Mouse (Mus musculus) kidney, embryonic 16.5 days (tissue): ENCODE results near the gene Ccnl2. TPM values are rescaled to one million over a fixed set of nuclear protein-coding genes. Genes with fewer than 3 reads are reported as not detected.

Experiments
- ATAC-seq: fragments of 200-750 bp; cut with Nextera tagmentation; 2 replicates; pipeline ENCODE4 v1.8.0; 2017; ENCODE audit warnings: moderate TSS enrichment; ENCODE audit not compliant: low FRiP score, low TSS enrichment
- H3K27ac ChIP-seq: fragments of 300-500 bp; sonication (generic); 2 replicates; pipeline ENCODE4 v1.5.1; 2014; ENCODE audit warnings: low read length
- H3K27me3 ChIP-seq: fragments of 300-500 bp; sonication (generic); 2 replicates; pipeline ENCODE4 v1.6.1; 2014; ENCODE audit warnings: low read length, control low read depth, mixed read lengths; ENCODE audit not compliant: insufficient read depth
- H3K36me3 ChIP-seq: fragments of 300-500 bp; sonication (generic); 2 replicates; pipeline ENCODE4 v1.6.1; 2014; ENCODE audit warnings: low read length, control low read depth, mixed read lengths; ENCODE audit not compliant: insufficient read depth
- H3K4me1 ChIP-seq: fragments of 300-500 bp; sonication (generic); 2 replicates; pipeline ENCODE4 v1.6.1; 2014; ENCODE audit warnings: low read length, control low read depth, mixed read lengths; ENCODE audit not compliant: insufficient read depth
- H3K4me2 ChIP-seq: fragments of 300-500 bp; sonication (generic); replicated peaks from 2 replicates; pipeline ENCODE4 v1.6.1; 2014; ENCODE audit warnings: low read depth, low read length
- H3K4me3 ChIP-seq: fragments of 300-500 bp; sonication (generic); 2 replicates; pipeline ENCODE4 v1.5.1; 2014; ENCODE audit warnings: mild to moderate bottlenecking, low read length
- H3K9ac ChIP-seq: fragments of 300-500 bp; sonication (generic); replicated peaks from 2 replicates; pipeline ENCODE4 v1.6.1; 2014; ENCODE audit warnings: low read length
- H3K9me3 ChIP-seq: fragments of 300-500 bp; sonication (generic); 2 replicates; pipeline ENCODE4 v1.6.1; 2016; ENCODE audit warnings: low read length, control low read depth
- WGBS: fragments of 180-500 bp; shearing (Covaris S2); extraction: QIAGEN DNeasy Blood & Tissue Kit; methylation state at CpG from one replicate; pipeline ENCODE4 v1.1.7; 2014; 5-methylcytosine and 5-hydroxymethylcytosine counted together
- polyA plus RNA-seq: library from polyadenylated mRNA; unstranded; fragments of >200 nt; fragmentation: Nextera tagmentation; extraction: Ambion mirVana; gene quantifications from 2 replicates; pipeline ENCODE4 v1.2.1, GENCODE M21; 2015

The Ccnl2 gene
- polyA plus RNA-seq, 1 experiment from 2014 or later = 168 TPM

- H3K9me3 ChIP-seq = no peaks in the 10 kb centered on the region; the same call in 1 of the 2 replicates
- peak; percentile 20 for ATAC-seq
These were observed 19.5 kb downstream of the Ccnl2 start for GRCm38 (mm10) chr4:155831831-155832230.

GRCm38 (mm10) chr4:155832321-155832720, 20.0 kb downstream of the Ccnl2 start:
- no peaks in the 10 kb centered on the region for H3K27me3 ChIP-seq
- WGBS = 50% methylated on average over 10 of the region's 10 CpGs
- H3K4me3 ChIP-seq = peak overlapping the region; percentile 93
- peaks cover 22% of the 10 kb centered on the region for H3K4me1 ChIP-seq
- H3K27ac ChIP-seq = peak overlapping the region; percentile 94; the same call in 1 of the 2 replicates
- H3K36me3 ChIP-seq = 0 out of 2 replicates have a peak, but pooled peaks cover 7% of the 10 kb centered on the region
- no peak for ATAC-seq
- no peaks in the 10 kb centered on the region; the same call in 1 of the 2 replicates for H3K9me3 ChIP-seq
- peak overlapping the region; percentile 96 for H3K4me2 ChIP-seq
- H3K9ac ChIP-seq = peak overlapping the region; percentile 90

More at GRCm38 (mm10) chr4:155831831-155832230, 19.5 kb downstream of the Ccnl2 start:
- peaks cover 22% of the 10 kb centered on the region for H3K4me1 ChIP-seq
- H3K4me2 ChIP-seq = peak overlapping the region; percentile 96
- peak overlapping the region; percentile 93 for H3K4me3 ChIP-seq
- H3K9ac ChIP-seq = peak overlapping the region; percentile 90
- peak overlapping the region; percentile 94 for H3K27ac ChIP-seq
- H3K27me3 ChIP-seq = no peaks in the 10 kb centered on the region
- 0 out of 2 replicates have a peak, but pooled peaks cover 11% of the 10 kb centered on the region for H3K36me3 ChIP-seq
- 1% methylated on average over 25 of the region's 25 CpGs for WGBS

- no peaks in the 10 kb centered on the region for H3K27me3 ChIP-seq
- no peak for ATAC-seq
- 0 out of 2 replicates have a peak, but pooled peaks cover 3% of the 10 kb centered on the region for H3K36me3 ChIP-seq
- H3K27ac ChIP-seq = no peak overlapping the region
- WGBS = 87% methylated on average over 4 of the region's 4 CpGs
- H3K4me1 ChIP-seq = peaks cover 22% of the 10 kb centered on the region
- H3K9ac ChIP-seq = no peak overlapping the region
- H3K4me2 ChIP-seq = no peak overlapping the region
- H3K4me3 ChIP-seq = no peak overlapping the region
- no peaks in the 10 kb centered on the region; the same call in 1 of the 2 replicates for H3K9me3 ChIP-seq
These were observed 20.9 kb downstream of the Ccnl2 start for GRCm38 (mm10) chr4:155833234-155833633.

GRCm38 (mm10) chr4:155833836-155834235, 21.5 kb downstream of the Ccnl2 start:
- Histone ChIP-seq H3K27ac (peak overlapping the region; percentile 63; the same call in 1 of the 2 replicates), H3K27me3 (no peaks in the 10 kb centered on the region), H3K4me1 (peaks cover 24% of the 10 kb centered on the region), H3K36me3 (0 out of 2 replicates have a peak, but pooled peaks cover 3% of the 10 kb centered on the region), H3K9ac (0 out of 2 replicates have a peak overlapping the region, but pooled peaks have one; percentile 9), H3K4me2 (0 out of 2 replicates have a peak overlapping the region, but pooled peaks have one; percentile 13), H3K4me3 (0 out of 2 replicates have a peak overlapping the region, but pooled peaks have one; percentile 2), H3K9me3 (no peaks in the 10 kb centered on the region; the same call in 1 of the 2 replicates)
- ATAC-seq = peak; percentile 40; the same call in 1 of the 2 replicates
- 26% methylated on average over 2 of the region's 2 CpGs for WGBS

GRCm38 (mm10) chr4:155837404-155838010, 25.2 kb downstream of the Ccnl2 start:
- no peak for ATAC-seq
- 70% methylated on average over 11 of the region's 11 CpGs for WGBS
- Histone ChIP-seq H3K9me3 (no peaks in the 10 kb centered on the region; the same call in 1 of the 2 replicates), H3K4me2 (no peak overlapping the region), H3K4me3 (no peak overlapping the region), H3K27ac (no peak overlapping the region; the same call in 1 of the 2 replicates), H3K4me1 (peaks cover 47% of the 10 kb centered on the region), H3K36me3 (peaks cover 4% of the 10 kb centered on the region; the same call in 1 of the 2 replicates), H3K27me3 (no peaks in the 10 kb centered on the region), H3K9ac (no peak overlapping the region)

DNA sequence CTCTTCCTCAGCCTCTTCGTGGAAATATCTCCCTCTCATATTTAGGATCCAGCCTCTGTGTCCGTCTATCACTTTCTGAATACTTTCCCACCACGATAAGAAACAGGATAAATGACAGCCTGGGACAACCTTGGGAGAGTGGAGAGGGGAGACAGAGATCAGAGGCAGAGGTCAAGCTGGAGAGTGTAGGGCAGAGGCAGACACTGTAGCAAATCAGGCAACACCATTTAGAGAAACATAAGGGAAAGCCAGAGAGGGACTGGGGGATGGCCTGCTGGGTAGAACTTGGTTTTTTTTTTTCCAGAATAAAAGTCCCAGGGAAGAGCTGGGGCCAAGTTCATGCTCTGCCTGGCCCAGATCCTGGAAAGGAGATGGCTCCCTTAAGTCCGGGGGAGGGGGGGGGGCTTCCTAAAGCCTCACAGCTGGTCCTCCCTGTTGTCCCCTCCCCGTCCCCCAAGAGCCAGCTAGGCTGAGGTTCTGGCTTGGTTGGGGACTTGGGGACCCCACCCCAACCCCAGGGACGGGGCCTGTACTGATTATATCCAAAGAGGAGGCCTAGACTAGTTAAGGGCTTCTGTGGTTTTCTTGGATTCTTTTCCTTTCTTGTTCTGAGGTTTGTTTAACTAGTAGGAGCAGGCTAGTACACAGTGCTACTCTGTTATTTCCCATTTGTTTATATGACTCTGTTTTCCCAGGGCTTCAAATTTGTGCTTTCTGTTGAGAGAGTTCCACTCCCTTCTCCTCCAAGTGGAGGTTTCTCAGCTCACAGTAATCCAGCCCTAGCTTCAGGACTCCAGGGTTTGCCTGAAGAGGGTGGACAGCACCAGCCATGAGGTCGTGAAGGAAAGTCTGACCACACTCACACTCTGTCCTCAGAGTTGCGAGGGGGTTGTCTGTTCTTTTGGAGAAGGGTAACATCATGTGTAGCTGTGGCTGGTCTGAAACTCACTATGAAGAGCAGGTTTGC, 26.2 kb downstream of the Ccnl2 start:
- H3K9ac ChIP-seq = no peak overlapping the region
- WGBS = 52% methylated on average over 8 of the region's 8 CpGs
- no peak overlapping the region for H3K4me3 ChIP-seq
- peaks cover 11% of the 10 kb centered on the region for H3K36me3 ChIP-seq
- H3K4me2 ChIP-seq = peak overlapping the region; percentile 82; the same call in 1 of the 2 replicates
- H3K4me1 ChIP-seq = peaks cover 39% of the 10 kb centered on the region
- peak overlapping the region; percentile 92 for H3K27ac ChIP-seq
- no peaks in the 10 kb centered on the region for H3K27me3 ChIP-seq
- ATAC-seq = no peak
- H3K9me3 ChIP-seq = no peaks in the 10 kb centered on the region; the same call in 1 of the 2 replicates

- H3K4me3 ChIP-seq = peak within 1 kb of the TSS; percentile 59
- H3K27me3 ChIP-seq = no peaks in the 10 kb centered on the region
- peak; percentile 95 for ATAC-seq
- 1% methylated on average over 16 of the region's 16 CpGs for WGBS
- peak within 1 kb of the TSS; percentile 75 for H3K9ac ChIP-seq
- no peaks in the 10 kb centered on the region; the same call in 1 of the 2 replicates for H3K9me3 ChIP-seq
- peaks cover 13% of the 10 kb centered on the region for H3K36me3 ChIP-seq
- H3K4me1 ChIP-seq = peaks cover 30% of the 10 kb centered on the region
- peak within 1 kb of the TSS; percentile 92 for H3K27ac ChIP-seq
- peak within 1 kb of the TSS; percentile 82 for H3K4me2 ChIP-seq
These were observed 27.2 kb downstream of the Ccnl2 start, which contains the start of gene Mxra8 for GRCm38 (mm10) chr4:155839483-155839910. Gene Mxra8, plus strand, starts transcription at chr4:155839680.

- peak; percentile 2; the same call in 1 of the 2 replicates for ATAC-seq
- peak overlapping the region; percentile 92 for H3K27ac ChIP-seq
- H3K36me3 ChIP-seq = peaks cover 13% of the 10 kb centered on the region
- peaks cover 30% of the 10 kb centered on the region for H3K4me1 ChIP-seq
- peak overlapping the region; percentile 82 for H3K4me2 ChIP-seq
- WGBS = 7% methylated on average over 8 of the region's 8 CpGs
- no peaks in the 10 kb centered on the region; the same call in 1 of the 2 replicates for H3K9me3 ChIP-seq
- no peaks in the 10 kb centered on the region for H3K27me3 ChIP-seq
- peak overlapping the region; percentile 75 for H3K9ac ChIP-seq
- peak overlapping the region; percentile 59 for H3K4me3 ChIP-seq
These were observed 28.1 kb downstream of the Ccnl2 start for GRCm38 (mm10) chr4:155840076-155841002.
